Mouse (Mus musculus) heart, embryonic 11.5 days (tissue): ENCODE results near the gene Bcat1. TPM values are rescaled to one million over a fixed set of nuclear protein-coding genes. Genes with fewer than 3 reads are reported as not detected.

Source experiments
- ATAC-seq: fragments of 200-750 bp; cut with Nextera tagmentation; replicated peaks from 2 replicates; pipeline ENCODE4 v1.8.0; 2017; ENCODE audit warnings: moderate library complexity; ENCODE audit not compliant: insufficient number of reproducible peaks, low FRiP score, low TSS enrichment
- H3K27ac ChIP-seq: fragments of 300-500 bp; sonication (generic); 2 replicates; pipeline ENCODE4 v1.5.1; 2014; ENCODE audit warnings: mild to moderate bottlenecking, low read depth, low read length
- H3K27me3 ChIP-seq: fragments of 300-500 bp; sonication (generic); 2 replicates; pipeline ENCODE4 v1.6.1; 2014; ENCODE audit warnings: mild to moderate bottlenecking, low read length, mixed read lengths; ENCODE audit not compliant: control insufficient read depth, insufficient read depth
- H3K36me3 ChIP-seq: fragments of 300-500 bp; sonication (generic); 2 replicates; pipeline ENCODE4 v1.6.1; 2014; ENCODE audit warnings: mild to moderate bottlenecking, low read length, moderate library complexity, mixed read lengths; ENCODE audit not compliant: control insufficient read depth, insufficient read depth
- H3K4me1 ChIP-seq: fragments of 300-500 bp; sonication (generic); 2 replicates; pipeline ENCODE4 v1.6.1; 2014; ENCODE audit warnings: low read length; ENCODE audit not compliant: control insufficient read depth, insufficient read depth
- H3K4me2 ChIP-seq: fragments of 300-500 bp; sonication (generic); 2 replicates; pipeline ENCODE4 v1.6.1; 2014; ENCODE audit warnings: mild to moderate bottlenecking, moderate library complexity
- H3K4me3 ChIP-seq: fragments of 300-500 bp; sonication (generic); 2 replicates; pipeline ENCODE4 v1.5.1; 2014; ENCODE audit warnings: low read depth, low read length
- H3K9ac ChIP-seq: fragments of 300-500 bp; sonication (generic); 2 replicates; pipeline ENCODE4 v1.6.1; 2014; ENCODE audit warnings: mild to moderate bottlenecking, low read depth, low read length, moderate library complexity
- H3K9me3 ChIP-seq: fragments of 300-500 bp; sonication (generic); replicated peaks from 2 replicates; pipeline ENCODE4 v1.6.1; 2016; ENCODE audit warnings: low read length; ENCODE audit not compliant: control insufficient read depth
- whole genome bisulfite sequencing: fragments of 180-500 bp; shearing (Covaris S2); extraction: QIAGEN DNeasy Blood & Tissue Kit; methylation state at CpG from one replicate; pipeline ENCODE4 v1.1.7; 2014; ENCODE audit not compliant: insufficient replicate concordance; 5-methylcytosine and 5-hydroxymethylcytosine counted together
- polyA plus RNA-seq: library from polyadenylated mRNA; unstranded; fragments of >200 nt; fragmentation: Nextera tagmentation; extraction: Ambion mirVana; gene quantifications from 2 replicates; pipeline ENCODE4 v1.2.1, GENCODE M21; 2014

The Bcat1 gene
- polyA plus RNA-seq, 1 experiment from 2014 or later: 24.1 TPM

GRCm38 (mm10) chr6:144997229-144997628 is 78.8 kb downstream of the Bcat1 start:
- H3K4me3 ChIP-seq: no peak overlapping the region
- no peaks in the 10 kb centered on the region for H3K9me3 ChIP-seq
- H3K27ac ChIP-seq: no peak overlapping the region
- no peaks in the 10 kb centered on the region for H3K36me3 ChIP-seq
- no peaks in the 10 kb centered on the region for H3K27me3 ChIP-seq
- no peak for ATAC-seq
- H3K9ac ChIP-seq: no peak overlapping the region
- 0 out of 2 replicates have a peak, but pooled peaks cover under 1% of the 10 kb centered on the region for H3K4me1 ChIP-seq
- 78% methylated on average over 3 of the region's 3 CpGs for WGBS
- H3K4me2 ChIP-seq: no peak overlapping the region

DNA sequence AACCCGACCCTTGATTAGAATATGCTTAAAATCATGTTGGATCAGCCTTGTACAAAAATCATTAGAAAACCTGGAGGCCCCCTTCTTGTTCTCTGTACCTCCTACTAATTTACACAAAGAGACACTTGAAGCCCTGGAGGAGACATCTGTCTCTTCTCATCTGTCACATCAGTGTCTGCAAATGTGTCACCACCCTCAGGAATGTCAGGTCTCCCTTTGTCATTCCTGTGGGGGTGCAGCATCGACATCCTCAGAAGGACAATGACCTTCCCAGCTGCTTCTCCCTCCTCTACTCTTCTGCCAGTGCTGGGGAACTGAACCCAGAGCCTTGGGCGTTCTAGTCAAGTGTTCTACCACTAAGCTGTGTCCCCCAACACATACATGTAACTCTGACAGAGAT is 83.9 kb downstream of the Bcat1 start:
- Histone ChIP-seq H3K4me2 (no peak overlapping the region), H3K36me3 (no peaks in the 10 kb centered on the region), H3K27ac (no peak overlapping the region), H3K9ac (no peak overlapping the region), H3K9me3 (no peaks in the 10 kb centered on the region), H3K4me1 (0 out of 2 replicates have a peak, but pooled peaks cover 3% of the 10 kb centered on the region), H3K4me3 (no peak overlapping the region), H3K27me3 (no peaks in the 10 kb centered on the region)
- 38% methylated on average over 3 of the region's 3 CpGs for WGBS
- no peak for ATAC-seq

GRCm38 (mm10) chr6:144989193-144989592 is 86.8 kb downstream of the Bcat1 start:
- H3K9ac ChIP-seq: no peak overlapping the region
- H3K27me3 ChIP-seq: no peaks in the 10 kb centered on the region
- 81% methylated on average over 4 of the region's 4 CpGs for WGBS
- no peaks in the 10 kb centered on the region for H3K9me3 ChIP-seq
- ATAC-seq: no peak
- no peak overlapping the region for H3K4me3 ChIP-seq
- no peak overlapping the region for H3K4me2 ChIP-seq
- no peaks in the 10 kb centered on the region for H3K36me3 ChIP-seq
- 0 out of 2 replicates have a peak, but pooled peaks cover 3% of the 10 kb centered on the region for H3K4me1 ChIP-seq
- H3K27ac ChIP-seq: no peak overlapping the region

DNA sequence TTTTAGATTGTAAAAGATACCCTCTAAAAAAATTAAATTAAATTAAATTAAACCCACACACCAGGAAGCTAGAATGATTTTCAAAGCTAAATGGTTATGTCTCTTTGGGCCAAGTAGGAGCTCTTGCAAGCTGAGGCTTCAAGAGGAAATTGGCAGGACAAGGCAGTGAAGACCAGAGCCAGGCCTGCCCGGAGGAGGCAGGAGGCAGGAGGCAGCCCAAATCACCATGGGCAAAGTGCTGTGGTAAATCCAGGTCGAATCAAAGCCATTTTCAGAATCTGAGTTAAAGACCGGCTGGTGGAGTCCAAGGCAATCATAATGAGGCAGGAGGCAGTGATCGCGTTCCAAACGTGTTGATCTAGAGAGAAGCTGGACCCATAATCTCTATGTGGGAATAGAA is 88.3 kb downstream of the Bcat1 start:
- H3K4me1 ChIP-seq: 0 out of 2 replicates have a peak, but pooled peaks cover 3% of the 10 kb centered on the region
- ATAC-seq: no peak
- no peak overlapping the region for H3K27ac ChIP-seq
- H3K4me3 ChIP-seq: no peak overlapping the region
- 83% methylated on average over 6 of the region's 6 CpGs for WGBS
- H3K36me3 ChIP-seq: no peaks in the 10 kb centered on the region
- no peaks in the 10 kb centered on the region for H3K27me3 ChIP-seq
- no peak overlapping the region for H3K4me2 ChIP-seq
- H3K9ac ChIP-seq: no peak overlapping the region
- no peaks in the 10 kb centered on the region for H3K9me3 ChIP-seq

GRCm38 (mm10) chr6:144987216-144987615 is 88.8 kb downstream of the Bcat1 start:
- Histone ChIP-seq H3K27me3 (no peaks in the 10 kb centered on the region), H3K27ac (no peak overlapping the region), H3K4me3 (no peak overlapping the region), H3K4me1 (0 out of 2 replicates have a peak, but pooled peaks cover 2% of the 10 kb centered on the region), H3K9ac (no peak overlapping the region), H3K4me2 (no peak overlapping the region), H3K9me3 (no peaks in the 10 kb centered on the region), H3K36me3 (no peaks in the 10 kb centered on the region)
- ATAC-seq: no peak
- 69% methylated on average over 7 of the region's 7 CpGs for WGBS

GRCm38 (mm10) chr6:144984221-144984620 is 91.8 kb downstream of the Bcat1 start:
- Histone ChIP-seq H3K4me2 (no peak overlapping the region), H3K9me3 (no peaks in the 10 kb centered on the region), H3K4me3 (no peak overlapping the region), H3K9ac (no peak overlapping the region), H3K27ac (no peak overlapping the region), H3K4me1 (no peaks in the 10 kb centered on the region), H3K27me3 (no peaks in the 10 kb centered on the region), H3K36me3 (no peaks in the 10 kb centered on the region)
- no peak for ATAC-seq
- whole genome bisulfite sequencing: 94% methylated on average over 8 of the region's 8 CpGs

DNA sequence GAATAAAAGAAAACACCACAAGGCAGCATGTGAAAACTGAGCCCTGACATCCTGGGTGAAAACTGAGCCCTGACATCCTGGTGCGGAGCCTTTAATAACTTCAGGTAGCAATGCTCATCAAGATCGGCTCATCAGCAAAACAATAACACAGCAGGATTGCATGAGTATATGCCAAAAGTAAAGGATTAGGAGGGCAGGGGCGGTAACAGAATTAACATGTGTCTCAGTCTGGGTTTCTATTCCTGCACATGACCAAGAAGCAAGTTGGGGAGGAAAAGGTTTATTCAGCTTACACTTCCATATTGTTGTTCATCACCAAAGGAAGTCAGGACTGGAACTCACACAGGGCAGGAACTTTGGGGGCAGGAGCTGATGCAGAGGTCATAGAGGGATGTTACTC is 93.9 kb downstream of the Bcat1 start:
- Histone ChIP-seq H3K36me3 (no peaks in the 10 kb centered on the region), H3K9ac (no peak overlapping the region), H3K27ac (no peak overlapping the region), H3K4me2 (no peak overlapping the region), H3K27me3 (no peaks in the 10 kb centered on the region), H3K4me1 (no peaks in the 10 kb centered on the region), H3K9me3 (no peaks in the 10 kb centered on the region), H3K4me3 (no peak overlapping the region)
- 80% methylated on average over 3 of the region's 3 CpGs for WGBS
- no peak for ATAC-seq

DNA sequence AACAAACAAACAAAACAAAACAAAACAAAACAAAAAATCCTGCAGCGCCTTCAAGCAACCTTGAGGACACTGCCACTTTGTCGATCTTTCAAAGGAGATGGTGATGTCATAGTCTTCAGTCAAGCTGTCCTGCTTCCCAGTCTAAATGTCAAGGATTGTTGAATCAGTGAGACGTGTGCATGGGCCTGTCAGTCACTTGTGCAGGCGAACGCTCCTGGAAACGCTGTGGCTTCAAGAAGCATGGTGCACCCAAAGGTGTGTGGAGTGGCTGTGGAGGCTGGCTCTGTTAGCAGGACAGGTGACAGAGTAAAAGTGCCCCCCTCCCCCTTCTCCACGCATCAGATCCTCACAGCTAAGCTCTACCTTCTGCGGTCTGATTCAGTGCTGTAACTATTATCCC is 103.6 kb downstream of the Bcat1 start:
- no peak for ATAC-seq
- Histone ChIP-seq H3K36me3 (no peaks in the 10 kb centered on the region), H3K4me1 (no peaks in the 10 kb centered on the region), H3K4me2 (no peak overlapping the region), H3K9me3 (no peaks in the 10 kb centered on the region; the same call in 1 of the 2 replicates), H3K27ac (no peak overlapping the region), H3K9ac (no peak overlapping the region), H3K27me3 (no peaks in the 10 kb centered on the region), H3K4me3 (no peak overlapping the region)
- WGBS: 77% methylated on average over 8 of the region's 8 CpGs

DNA sequence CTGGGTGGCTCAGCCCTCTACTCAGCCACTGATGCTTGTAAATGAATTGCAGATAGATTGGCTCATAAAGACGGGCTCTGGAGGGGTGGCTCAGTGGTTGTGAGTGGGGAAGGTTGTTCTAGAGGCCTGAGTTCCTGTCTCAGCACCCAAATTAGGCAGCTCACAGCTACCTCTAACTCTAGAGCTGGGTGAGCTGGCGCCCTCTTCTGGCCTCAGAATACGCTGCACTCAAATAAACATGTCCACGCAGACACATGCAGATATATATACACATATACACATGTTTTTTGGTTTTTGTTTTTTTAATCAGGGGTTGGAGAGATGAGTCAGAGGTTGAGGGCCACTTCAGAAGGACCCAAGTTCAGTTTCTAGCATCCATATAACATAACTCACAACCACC is 105.1 kb downstream of the Bcat1 start:
- H3K27ac ChIP-seq: no peak overlapping the region
- no peak for ATAC-seq
- no peak overlapping the region for H3K4me3 ChIP-seq
- no peak overlapping the region for H3K4me2 ChIP-seq
- H3K9me3 ChIP-seq: no peaks in the 10 kb centered on the region; the same call in 1 of the 2 replicates
- no peaks in the 10 kb centered on the region for H3K27me3 ChIP-seq
- 74% methylated on average over 4 of the region's 4 CpGs for WGBS
- H3K9ac ChIP-seq: no peak overlapping the region
- H3K36me3 ChIP-seq: no peaks in the 10 kb centered on the region
- no peaks in the 10 kb centered on the region for H3K4me1 ChIP-seq
